Mouse (Mus musculus): ENCODE measurements at regions not wholly inside any gene's neighbourhood (a gene's known extent, or its start where the extent isn't known, plus 50 kb on each side); places are given as distances from the start of the nearest gene placed in this dataset.

DNA sequence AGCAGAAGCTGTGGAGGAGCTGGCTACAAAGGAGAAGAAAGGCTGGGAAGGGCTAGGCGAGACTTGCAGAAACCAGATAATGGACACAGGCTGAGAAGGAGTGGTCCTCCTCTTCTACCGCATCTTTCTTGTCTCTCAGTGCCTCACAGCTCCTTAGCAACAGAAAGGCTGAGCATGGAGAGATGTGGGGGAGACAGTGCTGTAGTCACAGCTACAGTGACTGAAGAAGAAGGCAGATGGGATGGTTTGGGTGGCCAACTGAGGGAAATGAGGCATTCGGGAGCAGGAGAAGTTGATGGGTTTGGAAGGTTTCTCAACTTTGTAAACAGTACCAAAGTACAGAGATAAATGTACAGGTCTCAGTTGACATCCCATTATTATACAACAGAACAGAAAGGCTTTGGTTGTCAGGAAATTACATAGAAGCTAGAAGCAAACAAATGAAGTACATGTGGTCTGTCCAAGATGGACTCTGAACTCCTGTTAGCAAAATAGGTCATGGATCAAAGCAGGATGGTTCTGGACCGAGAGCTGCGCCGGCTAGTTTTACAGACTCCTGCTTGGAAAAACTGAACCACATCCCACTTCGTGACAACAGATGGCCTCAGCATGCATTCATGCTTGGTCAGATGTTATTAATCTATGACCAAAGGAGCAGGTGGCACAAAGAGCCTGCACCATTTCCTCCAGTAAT is 160.4 kb downstream of the 1190002N15Rik start:
- 57% methylated on average over 7 of the region's 7 CpGs for WGBS

DNA sequence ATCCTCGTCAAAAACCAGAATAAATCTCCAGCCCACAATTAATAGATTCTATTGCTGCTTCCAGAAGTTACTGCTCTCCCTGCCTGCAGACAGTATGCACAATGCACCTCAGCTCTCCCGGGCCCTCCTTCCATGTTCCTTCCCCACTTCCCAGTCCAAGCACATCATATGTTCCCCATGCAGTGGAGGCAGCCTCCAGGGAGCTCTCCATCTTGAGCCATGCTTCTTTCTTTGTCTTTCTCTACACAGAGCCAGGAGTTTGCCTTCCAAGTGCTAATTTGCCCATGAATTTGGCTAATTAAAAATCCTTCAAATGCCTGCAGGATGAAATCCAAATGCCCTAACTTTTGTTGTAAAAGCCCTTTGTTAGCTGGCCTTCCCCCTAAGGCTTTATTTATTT is 166.9 kb downstream of the 1190002N15Rik start:
- H3K27ac ChIP-seq (replicated peaks; ENCODE audit: low read depth, low read length) = no peak overlapping the region
- H3K4me1 ChIP-seq (ENCODE audit: control insufficient read depth, insufficient read depth, low read length) = no peaks in the 10 kb centered on the region
- no peaks in the 10 kb centered on the region for H3K9me3 ChIP-seq (ENCODE audit: control insufficient read depth, low read length)
- H3K36me3 ChIP-seq (ENCODE audit: control insufficient read depth, insufficient read depth, low read length) = no peaks in the 10 kb centered on the region
- 66% methylated on average over 2 of the region's 2 CpGs for WGBS
- H3K27me3 ChIP-seq (ENCODE audit: control insufficient read depth, insufficient read depth, low read length) = no peaks in the 10 kb centered on the region
- H3K4me3 ChIP-seq (replicated peaks; ENCODE audit: low read length) = no peak overlapping the region
- DNase-seq (ENCODE audit: low spot score) = no peak
- no peak for TF ChIP-seq POLR2A (IDR thresholded peaks at IDR 0.05; ENCODE audit: borderline replicate concordance, extremely low read depth, insufficient read depth, insufficient read length)
- no peak for ATAC-seq (ENCODE audit: low FRiP score, low read depth)
- no peak overlapping the region for H3K9ac ChIP-seq (ENCODE audit: low read depth, low read length, severe bottlenecking)
- no peak overlapping the region for H3K4me2 ChIP-seq (replicated peaks; ENCODE audit: low read depth, low read length, severe bottlenecking)

More for the DNA sequence above, 160.4 kb downstream of the 1190002N15Rik start:
- no peak overlapping the region for H3K4me2 ChIP-seq (replicated peaks; ENCODE audit: low read depth, low read length, severe bottlenecking)
- no peak overlapping the region for H3K27ac ChIP-seq (replicated peaks; ENCODE audit: low read depth, low read length)
- H3K9ac ChIP-seq (ENCODE audit: low read depth, low read length, severe bottlenecking) = no peak overlapping the region
- H3K4me1 ChIP-seq (ENCODE audit: control insufficient read depth, insufficient read depth, low read length) = 0 out of 2 replicates have a peak, but pooled peaks cover 3% of the 10 kb centered on the region
- ATAC-seq (ENCODE audit: low FRiP score, low read depth) (no peak), DNase-seq (ENCODE audit: low spot score) (no peak)
- TF ChIP-seq POLR2A (IDR thresholded peaks at IDR 0.05; ENCODE audit: borderline replicate concordance, extremely low read depth, insufficient read depth, insufficient read length) = no peak
- H3K27me3 ChIP-seq (ENCODE audit: control insufficient read depth, insufficient read depth, low read length) = no peaks in the 10 kb centered on the region
- no peaks in the 10 kb centered on the region for H3K9me3 ChIP-seq (ENCODE audit: control insufficient read depth, low read length)
- H3K36me3 ChIP-seq (ENCODE audit: control insufficient read depth, insufficient read depth, low read length) = no peaks in the 10 kb centered on the region
- no peak overlapping the region for H3K4me3 ChIP-seq (replicated peaks; ENCODE audit: low read length)

DNA sequence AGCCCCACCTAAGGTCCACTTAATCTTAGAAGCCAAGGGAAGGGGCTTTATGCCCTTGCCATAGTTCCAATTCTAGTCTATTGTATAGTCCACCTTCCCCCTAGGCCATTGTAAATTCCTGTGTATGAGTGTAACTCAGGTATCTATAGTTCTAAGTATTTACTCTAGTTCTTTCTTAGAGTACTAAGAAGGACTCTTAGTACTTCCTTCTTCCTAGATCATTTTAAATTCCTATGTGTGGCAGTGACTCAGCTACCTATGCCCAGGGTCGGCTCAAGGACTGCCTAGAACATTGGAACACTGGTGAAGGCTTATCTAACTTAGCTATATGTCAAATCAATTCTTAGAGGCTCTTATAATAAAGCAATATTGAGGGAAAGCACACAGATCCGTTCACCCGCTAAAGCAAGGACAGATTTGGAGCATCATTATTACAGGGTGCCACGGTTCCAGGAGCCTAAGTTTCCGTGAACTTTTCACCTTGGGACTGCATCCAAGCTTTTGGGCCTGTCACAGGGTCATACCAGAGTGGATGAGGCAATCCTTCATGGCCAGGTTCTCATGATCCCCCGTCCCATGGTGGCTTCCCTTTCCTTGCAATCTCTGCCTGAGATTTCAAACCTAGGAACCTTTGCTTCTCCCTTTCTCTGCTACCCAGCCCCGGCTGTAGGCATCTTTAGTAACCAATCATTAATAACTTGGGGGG is 169.5 kb downstream of the 1190002N15Rik start:
- Histone ChIP-seq H3K36me3 (ENCODE audit: control insufficient read depth, insufficient read depth, low read length) (no peaks in the 10 kb centered on the region), H3K9me3 (ENCODE audit: control insufficient read depth, low read length) (no peaks in the 10 kb centered on the region), H3K27me3 (ENCODE audit: control insufficient read depth, insufficient read depth, low read length) (no peaks in the 10 kb centered on the region), H3K27ac (replicated peaks; ENCODE audit: low read depth, low read length) (no peak overlapping the region), H3K9ac (ENCODE audit: low read depth, low read length, severe bottlenecking) (no peak overlapping the region), H3K4me1 (ENCODE audit: control insufficient read depth, insufficient read depth, low read length) (no peaks in the 10 kb centered on the region), H3K4me2 (replicated peaks; ENCODE audit: low read depth, low read length, severe bottlenecking) (no peak overlapping the region), H3K4me3 (replicated peaks; ENCODE audit: low read length) (no peak overlapping the region)
- DNase-seq (ENCODE audit: low spot score) (no peak), ATAC-seq (ENCODE audit: low FRiP score, low read depth) (no peak)
- no peak for TF ChIP-seq POLR2A (IDR thresholded peaks at IDR 0.05; ENCODE audit: borderline replicate concordance, extremely low read depth, insufficient read depth, insufficient read length)
- WGBS = 85% methylated on average over 7 of the region's 7 CpGs

DNA sequence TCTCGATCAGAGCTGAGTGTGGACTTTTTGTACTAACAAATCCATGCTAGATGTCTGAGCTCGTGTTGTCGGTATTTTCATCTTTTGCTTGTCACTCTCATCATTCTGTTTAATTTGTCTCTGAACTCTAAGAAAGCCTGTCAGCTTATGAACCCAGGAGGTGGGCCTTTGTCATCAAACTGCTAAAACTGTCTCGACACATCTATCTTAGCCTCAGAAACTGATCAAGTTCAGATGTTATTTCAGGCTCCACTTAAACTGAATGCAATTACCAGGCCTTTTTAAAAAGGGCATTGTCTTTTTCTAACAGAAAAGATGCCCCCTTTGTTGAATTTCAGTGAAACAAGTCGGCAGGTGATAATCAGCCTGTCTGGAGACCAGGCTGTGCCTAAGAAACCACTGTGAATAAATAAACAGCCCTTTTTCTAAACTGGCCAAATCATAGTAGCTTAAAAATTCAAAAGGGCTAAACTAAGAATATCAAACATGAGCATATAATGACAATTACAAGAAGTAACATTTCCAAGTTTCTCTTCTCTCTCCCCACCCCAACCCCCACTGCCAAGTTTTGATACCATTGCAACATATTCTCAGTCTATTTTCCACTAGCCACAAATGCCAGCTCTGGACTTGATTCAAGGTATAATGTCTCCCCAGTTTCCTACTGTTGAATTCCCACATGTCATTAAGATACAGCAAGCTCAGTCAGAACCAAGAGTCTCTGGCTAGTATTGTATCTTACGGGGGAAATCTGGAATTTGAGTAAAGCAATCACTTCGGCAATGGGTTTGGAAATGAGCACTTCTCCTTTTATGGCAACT is 175.8 kb downstream of the 1190002N15Rik start:
- no peak for DNase-seq (ENCODE audit: low spot score)
- Histone ChIP-seq H3K4me3 (replicated peaks; ENCODE audit: low read length) (no peak overlapping the region), H3K9ac (ENCODE audit: low read depth, low read length, severe bottlenecking) (no peak overlapping the region), H3K4me1 (ENCODE audit: control insufficient read depth, insufficient read depth, low read length) (peaks cover 8% of the 10 kb centered on the region; the same call in 1 of the 2 replicates), H3K36me3 (ENCODE audit: control insufficient read depth, insufficient read depth, low read length) (no peaks in the 10 kb centered on the region), H3K4me2 (replicated peaks; ENCODE audit: low read depth, low read length, severe bottlenecking) (no peak overlapping the region), H3K27ac (replicated peaks; ENCODE audit: low read depth, low read length) (no peak overlapping the region), H3K27me3 (ENCODE audit: control insufficient read depth, insufficient read depth, low read length) (no peaks in the 10 kb centered on the region), H3K9me3 (ENCODE audit: control insufficient read depth, low read length) (no peaks in the 10 kb centered on the region)
- TF ChIP-seq POLR2A (IDR thresholded peaks at IDR 0.05; ENCODE audit: borderline replicate concordance, extremely low read depth, insufficient read depth, insufficient read length) = no peak
- WGBS = 58% methylated on average over 7 of the region's 7 CpGs
- ATAC-seq (ENCODE audit: low FRiP score, low read depth) = no peak

DNA sequence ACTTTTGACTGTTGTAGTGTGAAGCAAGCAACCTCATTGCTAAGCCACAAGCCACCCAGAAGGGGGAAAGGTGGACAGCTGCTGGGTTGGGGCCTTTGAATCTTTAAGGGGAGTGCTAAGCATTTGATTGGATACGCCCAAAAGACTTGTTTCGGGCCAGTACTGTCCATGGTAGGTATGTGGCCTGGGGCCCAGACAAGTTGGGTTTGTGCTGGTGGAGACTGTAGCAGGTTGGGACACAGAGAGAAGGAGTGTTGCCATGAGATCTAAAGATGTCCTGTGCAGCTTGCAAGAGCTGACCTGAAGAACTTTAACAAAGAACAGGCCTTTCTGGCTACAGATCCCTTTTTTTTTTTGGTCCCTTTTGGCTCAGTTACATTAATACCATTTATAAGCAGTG is 176.9 kb downstream of the 1190002N15Rik start:
- H3K9ac ChIP-seq (ENCODE audit: low read depth, low read length, severe bottlenecking) = no peak overlapping the region
- H3K4me1 ChIP-seq (ENCODE audit: control insufficient read depth, insufficient read depth, low read length) = peaks cover 8% of the 10 kb centered on the region; the same call in 1 of the 2 replicates
- H3K9me3 ChIP-seq (ENCODE audit: control insufficient read depth, low read length) = no peaks in the 10 kb centered on the region
- ATAC-seq (ENCODE audit: low FRiP score, low read depth) (no peak), DNase-seq (ENCODE audit: low spot score) (no peak)
- whole genome bisulfite sequencing = 70% methylated on average over 2 of the region's 2 CpGs
- no peaks in the 10 kb centered on the region for H3K36me3 ChIP-seq (ENCODE audit: control insufficient read depth, insufficient read depth, low read length)
- no peak for TF ChIP-seq POLR2A (IDR thresholded peaks at IDR 0.05; ENCODE audit: borderline replicate concordance, extremely low read depth, insufficient read depth, insufficient read length)
- H3K27ac ChIP-seq (replicated peaks; ENCODE audit: low read depth, low read length) = no peak overlapping the region
- H3K4me3 ChIP-seq (replicated peaks; ENCODE audit: low read length) = no peak overlapping the region
- no peaks in the 10 kb centered on the region for H3K27me3 ChIP-seq (ENCODE audit: control insufficient read depth, insufficient read depth, low read length)
- H3K4me2 ChIP-seq (replicated peaks; ENCODE audit: low read depth, low read length, severe bottlenecking) = no peak overlapping the region

Measured in limb, embryonic 14.5 days (tissue).